Mouse (Mus musculus) spleen, adult 2 months (tissue): ENCODE measurements around the gene Onecut3.

Experiments used
- CTCF ChIP-seq: fragments of 200-500 bp; IDR thresholded peaks from 2 replicates; pipeline ENCODE4 v1.5.1; 2011; ENCODE audit warnings: mild to moderate bottlenecking, inconsistent platforms; ENCODE audit not compliant: insufficient read depth, insufficient read length, insufficient replicate concordance; ENCODE audit errors: extremely low read depth
- POLR2A ChIP-seq: fragments of 200-500 bp; IDR thresholded peaks from 2 replicates; pipeline ENCODE4 v1.6.1; 2011; ENCODE audit warnings: low read depth, low read length, inconsistent platforms

DNA sequence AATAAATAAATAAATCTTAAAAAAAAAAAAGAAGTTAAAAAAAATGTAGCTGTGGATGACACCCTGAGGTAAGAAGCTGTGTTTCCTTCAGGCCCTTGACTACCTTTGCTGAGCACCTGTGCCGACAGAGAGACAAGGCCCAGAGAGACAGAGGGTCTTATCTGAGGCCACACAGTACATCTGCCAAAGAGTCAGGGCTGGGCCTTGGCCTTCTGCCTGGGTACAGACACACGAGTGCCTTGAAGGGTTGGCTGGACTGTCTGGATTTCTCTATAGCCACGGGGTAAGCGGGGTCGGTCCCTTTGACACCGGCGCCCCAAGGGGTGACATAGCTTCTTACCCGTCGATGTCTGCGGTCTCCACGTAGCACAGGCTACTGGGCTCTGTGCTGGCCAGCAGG lies 38.1 kb downstream of the Onecut3 start:
- TF ChIP-seq POLR2A = no peak
- TF ChIP-seq CTCF = no peak
